Mouse (Mus musculus): ENCODE data around the gene Exosc1. TPM values are rescaled to one million over a fixed set of nuclear protein-coding genes. Genes with fewer than 3 reads are reported as not detected.

Gene Exosc1
- polyA plus RNA-seq, 1 experiment, result 5.9 TPM

- TF ChIP-seq POLR2A (IDR thresholded peaks at IDR 0.05; ENCODE audit: low read depth, low read length), result no peak
- no peak for TF ChIP-seq CTCF (IDR thresholded peaks at IDR 0.05; ENCODE audit: extremely low read depth, insufficient read length, insufficient replicate concordance, low read depth, low read length)
- WGBS, result 39% methylated on average over 6 of the region's 6 CpGs
- Histone ChIP-seq H3K36me3 (ENCODE audit: control insufficient read depth, insufficient read depth, low read length) (no peaks in the 10 kb centered on the region), H3K27me3 (ENCODE audit: control insufficient read depth, insufficient read depth, low read length) (no peaks in the 10 kb centered on the region), H3K4me1 (ENCODE audit: control insufficient read depth, insufficient read depth, insufficient read length, low read length) (peaks cover 6% of the 10 kb centered on the region; the same call in 1 of the 2 replicates), H3K27ac (ENCODE audit: insufficient read depth, low read depth, low read length) (no peak overlapping the region), H3K4me3 (ENCODE audit: low read depth, low read length) (no peak overlapping the region)
Observed at GRCm38 (mm10) chr19:41906311-41907078, 26.7 kb downstream of the Exosc1 start.

GRCm38 (mm10) chr19:41905246-41905645 is 28.0 kb downstream of the Exosc1 start:
- WGBS, result 84% methylated on average over 2 of the region's 2 CpGs
- Histone ChIP-seq H3K4me1 (ENCODE audit: control insufficient read depth, insufficient read depth, insufficient read length, low read length) (peaks cover 6% of the 10 kb centered on the region; the same call in 1 of the 2 replicates), H3K27me3 (ENCODE audit: control insufficient read depth, insufficient read depth, low read length) (no peaks in the 10 kb centered on the region), H3K4me3 (ENCODE audit: low read depth, low read length) (no peak overlapping the region), H3K36me3 (ENCODE audit: control insufficient read depth, insufficient read depth, low read length) (no peaks in the 10 kb centered on the region), H3K27ac (ENCODE audit: insufficient read depth, low read depth, low read length) (no peak overlapping the region)
- TF ChIP-seq POLR2A (IDR thresholded peaks at IDR 0.05; ENCODE audit: low read depth, low read length) (no peak), CTCF (IDR thresholded peaks at IDR 0.05; ENCODE audit: extremely low read depth, insufficient read length, insufficient replicate concordance, low read depth, low read length) (no peak)

GRCm38 (mm10) chr19:41902848-41903593 is 30.2 kb downstream of the Exosc1 start:
- Histone ChIP-seq H3K4me1 (ENCODE audit: control insufficient read depth, insufficient read depth, insufficient read length, low read length) (peaks cover 6% of the 10 kb centered on the region; the same call in 1 of the 2 replicates), H3K27me3 (ENCODE audit: control insufficient read depth, insufficient read depth, low read length) (no peaks in the 10 kb centered on the region), H3K36me3 (ENCODE audit: control insufficient read depth, insufficient read depth, low read length) (no peaks in the 10 kb centered on the region), H3K27ac (ENCODE audit: insufficient read depth, low read depth, low read length) (no peak overlapping the region), H3K4me3 (ENCODE audit: low read depth, low read length) (no peak overlapping the region)
- WGBS, result 84% methylated on average over 10 of the region's 10 CpGs
- TF ChIP-seq CTCF (IDR thresholded peaks at IDR 0.05; ENCODE audit: extremely low read depth, insufficient read length, insufficient replicate concordance, low read depth, low read length) (no peak), POLR2A (IDR thresholded peaks at IDR 0.05; ENCODE audit: low read depth, low read length) (no peak)

- Histone ChIP-seq H3K4me1 (ENCODE audit: control insufficient read depth, insufficient read depth, insufficient read length, low read length) (peaks cover under 1% of the 10 kb centered on the region; the same call in 1 of the 2 replicates), H3K36me3 (ENCODE audit: control insufficient read depth, insufficient read depth, low read length) (no peaks in the 10 kb centered on the region), H3K27me3 (ENCODE audit: control insufficient read depth, insufficient read depth, low read length) (no peaks in the 10 kb centered on the region), H3K4me3 (ENCODE audit: low read depth, low read length) (no peak overlapping the region), H3K27ac (ENCODE audit: insufficient read depth, low read depth, low read length) (no peak overlapping the region)
- 37% methylated on average over 2 of the region's 2 CpGs for whole genome bisulfite sequencing
- TF ChIP-seq POLR2A (IDR thresholded peaks at IDR 0.05; ENCODE audit: low read depth, low read length) (no peak), CTCF (IDR thresholded peaks at IDR 0.05; ENCODE audit: extremely low read depth, insufficient read length, insufficient replicate concordance, low read depth, low read length) (no peak)
Observed at GRCm38 (mm10) chr19:41901696-41902095, 31.5 kb downstream of the Exosc1 start.

- 77% methylated on average over 8 of the region's 8 CpGs for WGBS
Observed at GRCm38 (mm10) chr19:41900495-41901090, 32.6 kb downstream of the Exosc1 start.

GRCm38 (mm10) chr19:41898860-41899259 is 34.4 kb downstream of the Exosc1 start:
- TF ChIP-seq CTCF (IDR thresholded peaks at IDR 0.05; ENCODE audit: extremely low read depth, insufficient read length, insufficient replicate concordance, low read depth, low read length) (peak; percentile 31; the same call in 1 of the 2 replicates), POLR2A (IDR thresholded peaks at IDR 0.05; ENCODE audit: low read depth, low read length) (no peak)
- H3K4me3 ChIP-seq (ENCODE audit: low read depth, low read length), result no peak overlapping the region
- 53% methylated on average over 4 of the region's 4 CpGs for WGBS
- peaks cover 6% of the 10 kb centered on the region; the same call in 1 of the 2 replicates for H3K4me1 ChIP-seq (ENCODE audit: control insufficient read depth, insufficient read depth, insufficient read length, low read length)
- H3K27me3 ChIP-seq (ENCODE audit: control insufficient read depth, insufficient read depth, low read length), result no peaks in the 10 kb centered on the region
- H3K36me3 ChIP-seq (ENCODE audit: control insufficient read depth, insufficient read depth, low read length), result no peaks in the 10 kb centered on the region
- no peak overlapping the region for H3K27ac ChIP-seq (ENCODE audit: insufficient read depth, low read depth, low read length)

More at GRCm38 (mm10) chr19:41900495-41901090, 32.6 kb downstream of the Exosc1 start:
- Histone ChIP-seq H3K27ac (ENCODE audit: insufficient read depth, low read depth, low read length) (no peak overlapping the region), H3K27me3 (ENCODE audit: control insufficient read depth, insufficient read depth, low read length) (no peaks in the 10 kb centered on the region), H3K36me3 (ENCODE audit: control insufficient read depth, insufficient read depth, low read length) (no peaks in the 10 kb centered on the region), H3K4me1 (ENCODE audit: control insufficient read depth, insufficient read depth, insufficient read length, low read length) (no peaks in the 10 kb centered on the region), H3K4me3 (ENCODE audit: low read depth, low read length) (no peak overlapping the region)
- TF ChIP-seq POLR2A (IDR thresholded peaks at IDR 0.05; ENCODE audit: low read depth, low read length), result no peak

GRCm38 (mm10) chr19:41896319-41896711 is 36.9 kb downstream of the Exosc1 start:
- no peaks in the 10 kb centered on the region for H3K36me3 ChIP-seq (ENCODE audit: control insufficient read depth, insufficient read depth, low read length)
- H3K4me1 ChIP-seq (ENCODE audit: control insufficient read depth, insufficient read depth, insufficient read length, low read length), result peaks cover 6% of the 10 kb centered on the region; the same call in 1 of the 2 replicates
- no peak overlapping the region for H3K27ac ChIP-seq (ENCODE audit: insufficient read depth, low read depth, low read length)
- H3K27me3 ChIP-seq (ENCODE audit: control insufficient read depth, insufficient read depth, low read length), result no peaks in the 10 kb centered on the region
- no peak for TF ChIP-seq CTCF (IDR thresholded peaks at IDR 0.05; ENCODE audit: extremely low read depth, insufficient read length, insufficient replicate concordance, low read depth, low read length)
- no peak for TF ChIP-seq POLR2A (IDR thresholded peaks at IDR 0.05; ENCODE audit: low read depth, low read length)
- peak overlapping the region; percentile 75 for H3K4me3 ChIP-seq (ENCODE audit: low read depth, low read length)
- 11% methylated on average over 18 of the region's 18 CpGs for WGBS
